Mouse (Mus musculus) midbrain, embryonic 10.5 days (tissue): Measurements from ENCODE around the gene Slain2. TPM values are rescaled to one million over a fixed set of nuclear protein-coding genes. Genes with fewer than 3 reads are reported as not detected.
A peak's percentile ranks its signal among the peaks of the same experiment; 100 is the strongest.

ENCODE experiments used
- DNase-seq: peaks from one replicate; pipeline ENCODE4 v3.0.0-alpha.2; 2017; ENCODE audit warnings: low spot score
- H3K27ac ChIP-seq: fragments of 300-500 bp; sonication (generic); replicated peaks from 2 replicates; pipeline ENCODE4 v1.5.1; 2016; ENCODE audit warnings: mild to moderate bottlenecking
- H3K27me3 ChIP-seq: fragments of 300-500 bp; sonication (generic); 2 replicates; pipeline ENCODE4 v1.6.1; 2016; ENCODE audit warnings: low read depth, mild to moderate bottlenecking; ENCODE audit not compliant: poor library complexity, severe bottlenecking
- H3K36me3 ChIP-seq: fragments of 300-500 bp; sonication (generic); 2 replicates; pipeline ENCODE4 v1.6.1; 2016; ENCODE audit warnings: mild to moderate bottlenecking, moderate library complexity
- H3K4me1 ChIP-seq: fragments of 300-500 bp; sonication (generic); 2 replicates; pipeline ENCODE4 v1.6.1; 2016
- H3K4me3 ChIP-seq: fragments of 300-500 bp; sonication (generic); 2 replicates; pipeline ENCODE4 v1.5.1; 2016; ENCODE audit warnings: mild to moderate bottlenecking, moderate library complexity
- H3K9me3 ChIP-seq: fragments of 300-500 bp; sonication (generic); replicated peaks from 2 replicates; pipeline ENCODE4 v1.6.1; 2016; ENCODE audit warnings: mild to moderate bottlenecking
- WGBS: fragments of 180-500 bp; shearing (Covaris S2); methylation state at CpG from one replicate; pipeline ENCODE4 v1.1.7; 2016; 5-methylcytosine and 5-hydroxymethylcytosine counted together
- polyA plus RNA-seq: library from polyadenylated mRNA; unstranded; fragments of >200 nt; fragmentation: Nextera tagmentation; extraction: Ambion mirVana; gene quantifications from 2 replicates; pipeline ENCODE4 v1.2.1, GENCODE M21; 2016

Gene Slain2
- polyA plus RNA-seq, 1 experiment from 2014 or later, result 16.5 TPM

- DNase-seq, result no peak
- Histone ChIP-seq H3K27me3 (no peaks in the 10 kb centered on the region), H3K27ac (no peak overlapping the region), H3K36me3 (no peaks in the 10 kb centered on the region), H3K4me3 (no peak overlapping the region), H3K4me1 (no peaks in the 10 kb centered on the region), H3K9me3 (no peaks in the 10 kb centered on the region)
- 92% methylated on average over 19 of the region's 19 CpGs for WGBS
Observed at GRCm38 (mm10) chr5:72886458-72887222, 27.5 kb upstream of the Slain2 start.

- Histone ChIP-seq H3K27ac (no peak overlapping the region), H3K27me3 (no peaks in the 10 kb centered on the region), H3K4me3 (no peak overlapping the region), H3K9me3 (no peaks in the 10 kb centered on the region), H3K36me3 (no peaks in the 10 kb centered on the region), H3K4me1 (no peaks in the 10 kb centered on the region)
- 91% methylated on average over 7 of the region's 7 CpGs for WGBS
- DNase-seq, result no peak
Observed at GRCm38 (mm10) chr5:72888260-72888659, 25.8 kb upstream of the Slain2 start.

GRCm38 (mm10) chr5:72891534-72891933 is 22.6 kb upstream of the Slain2 start:
- DNase-seq, result peak; percentile 56
- no peak overlapping the region for H3K4me3 ChIP-seq
- WGBS, result 8% methylated on average over 12 of the region's 12 CpGs
- H3K27ac ChIP-seq, result no peak overlapping the region
- H3K9me3 ChIP-seq, result no peaks in the 10 kb centered on the region
- no peaks in the 10 kb centered on the region for H3K36me3 ChIP-seq
- H3K4me1 ChIP-seq, result no peaks in the 10 kb centered on the region
- no peaks in the 10 kb centered on the region for H3K27me3 ChIP-seq

- DNase-seq, result no peak
- Histone ChIP-seq H3K27me3 (no peaks in the 10 kb centered on the region), H3K36me3 (no peaks in the 10 kb centered on the region), H3K9me3 (no peaks in the 10 kb centered on the region), H3K4me1 (peaks cover 10% of the 10 kb centered on the region; the same call in 1 of the 2 replicates), H3K27ac (no peak overlapping the region), H3K4me3 (no peak overlapping the region)
- 51% methylated on average over 5 of the region's 5 CpGs for WGBS
Observed at GRCm38 (mm10) chr5:72893987-72894386, 20.1 kb upstream of the Slain2 start.

GRCm38 (mm10) chr5:72895261-72895660 is 18.8 kb upstream of the Slain2 start:
- H3K27me3 ChIP-seq, result no peaks in the 10 kb centered on the region
- H3K27ac ChIP-seq, result no peak overlapping the region
- no peaks in the 10 kb centered on the region for H3K36me3 ChIP-seq
- DNase-seq, result no peak
- peaks cover 10% of the 10 kb centered on the region; the same call in 1 of the 2 replicates for H3K4me1 ChIP-seq
- 92% methylated on average over 11 of the region's 11 CpGs for WGBS
- H3K9me3 ChIP-seq, result no peaks in the 10 kb centered on the region
- no peak overlapping the region for H3K4me3 ChIP-seq

GRCm38 (mm10) chr5:72896478-72897279 is 17.4 kb upstream of the Slain2 start:
- DNase-seq, result no peak
- Histone ChIP-seq H3K4me3 (no peak overlapping the region), H3K36me3 (no peaks in the 10 kb centered on the region), H3K4me1 (peaks cover 10% of the 10 kb centered on the region; the same call in 1 of the 2 replicates), H3K9me3 (no peaks in the 10 kb centered on the region), H3K27ac (no peak overlapping the region), H3K27me3 (no peaks in the 10 kb centered on the region)
- WGBS, result 76% methylated on average over 18 of the region's 18 CpGs

- no peaks in the 10 kb centered on the region for H3K36me3 ChIP-seq
- no peak overlapping the region for H3K27ac ChIP-seq
- H3K27me3 ChIP-seq, result no peaks in the 10 kb centered on the region
- 50% methylated on average over 6 of the region's 6 CpGs for WGBS
- H3K4me3 ChIP-seq, result no peak overlapping the region
- no peaks in the 10 kb centered on the region for H3K9me3 ChIP-seq
- peaks cover 10% of the 10 kb centered on the region for H3K4me1 ChIP-seq
- no peak for DNase-seq
Observed at GRCm38 (mm10) chr5:72897998-72898397, 16.1 kb upstream of the Slain2 start.

GRCm38 (mm10) chr5:72899255-72899654 is 14.8 kb upstream of the Slain2 start:
- Histone ChIP-seq H3K27me3 (no peaks in the 10 kb centered on the region), H3K4me3 (no peak overlapping the region), H3K9me3 (no peaks in the 10 kb centered on the region), H3K36me3 (no peaks in the 10 kb centered on the region), H3K27ac (no peak overlapping the region), H3K4me1 (peaks cover 10% of the 10 kb centered on the region)
- no peak for DNase-seq
- WGBS, result 86% methylated on average over 8 of the region's 8 CpGs

- Histone ChIP-seq H3K27ac (no peak overlapping the region), H3K4me3 (no peak overlapping the region), H3K27me3 (no peaks in the 10 kb centered on the region), H3K4me1 (peaks cover 6% of the 10 kb centered on the region), H3K9me3 (no peaks in the 10 kb centered on the region), H3K36me3 (no peaks in the 10 kb centered on the region)
- no peak for DNase-seq
- WGBS, result 90% methylated on average over 4 of the region's 4 CpGs
Observed at GRCm38 (mm10) chr5:72901866-72902265, 12.2 kb upstream of the Slain2 start.

GRCm38 (mm10) chr5:72902312-72902711 is 11.8 kb upstream of the Slain2 start:
- no peak overlapping the region for H3K27ac ChIP-seq

GRCm38 (mm10) chr5:72902876-72903516 is 11.1 kb upstream of the Slain2 start:
- H3K36me3 ChIP-seq, result no peaks in the 10 kb centered on the region
- H3K27me3 ChIP-seq, result no peaks in the 10 kb centered on the region
- no peak overlapping the region for H3K4me3 ChIP-seq
- 90% methylated on average over 3 of the region's 3 CpGs for WGBS
- no peaks in the 10 kb centered on the region for H3K9me3 ChIP-seq
- no peak for DNase-seq
- peaks cover under 1% of the 10 kb centered on the region for H3K4me1 ChIP-seq
- H3K27ac ChIP-seq, result no peak overlapping the region

More at GRCm38 (mm10) chr5:72902312-72902711, 11.8 kb upstream of the Slain2 start:
- H3K4me1 ChIP-seq, result peaks cover 3% of the 10 kb centered on the region
- H3K36me3 ChIP-seq, result no peaks in the 10 kb centered on the region
- H3K27me3 ChIP-seq, result no peaks in the 10 kb centered on the region
- H3K4me3 ChIP-seq, result no peak overlapping the region
- 76% methylated on average over 3 of the region's 3 CpGs for WGBS
- no peaks in the 10 kb centered on the region for H3K9me3 ChIP-seq
- DNase-seq, result no peak

GRCm38 (mm10) chr5:72904903-72905790 is 9.0 kb upstream of the Slain2 start:
- no peak overlapping the region for H3K27ac ChIP-seq
- H3K4me1 ChIP-seq, result no peaks in the 10 kb centered on the region; the same call in 1 of the 2 replicates
- no peaks in the 10 kb centered on the region for H3K9me3 ChIP-seq
- H3K4me3 ChIP-seq, result no peak overlapping the region
- WGBS, result 80% methylated on average over 18 of the region's 18 CpGs
- no peak for DNase-seq
- H3K27me3 ChIP-seq, result no peaks in the 10 kb centered on the region
- H3K36me3 ChIP-seq, result no peaks in the 10 kb centered on the region
